Mouse (Mus musculus): ENCODE measurements around the gene Mettl7a3.

DNA sequence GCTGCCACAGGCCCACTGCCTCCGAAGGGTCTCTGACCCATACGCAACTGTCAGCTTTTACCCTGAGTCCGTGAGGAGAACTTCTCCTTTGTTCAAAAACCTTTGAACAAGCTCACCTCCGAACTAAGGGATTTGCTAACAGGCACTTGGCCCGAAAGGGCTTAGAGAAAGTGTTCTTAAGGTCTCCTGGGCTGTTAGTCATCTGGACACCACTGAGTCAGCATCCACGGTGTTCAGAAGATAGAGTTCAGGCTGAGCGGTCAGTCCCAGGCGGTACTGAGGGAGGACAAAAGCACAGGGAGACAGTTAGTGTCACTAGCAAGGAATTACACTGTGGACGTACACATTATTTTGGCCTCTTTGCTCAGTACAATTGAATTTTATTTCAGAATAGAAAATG lies 54.2 kb downstream of the Mettl7a3 start:
- TF ChIP-seq CTCF (conservative IDR thresholded peaks at IDR 0.05 in 1 of 2, IDR thresholded peaks at IDR 0.05 in 1 of 2; ENCODE audit: low read depth in 2 of 2, low read length in 2 of 2) = no peak
- no peak for TF ChIP-seq RCOR1 (conservative IDR thresholded peaks at IDR 0.05; ENCODE audit: low read depth, low read length)
- TF ChIP-seq POLR2A (IDR thresholded peaks at IDR 0.05; ENCODE audit: low read depth, low read length) = no peak
- TF ChIP-seq MXI1 (IDR thresholded peaks at IDR 0.05; ENCODE audit: low read depth, low read length) = no peak
- TF ChIP-seq EP300 (IDR thresholded peaks at IDR 0.05; ENCODE audit: low read length) = no peak
- TF ChIP-seq CHD2 (IDR thresholded peaks at IDR 0.05; ENCODE audit: low read length) = no peak
- no peak for TF ChIP-seq ZNF384 (IDR thresholded peaks at IDR 0.05; ENCODE audit: low read depth, low read length)
- no peak for TF ChIP-seq IRF4 (IDR thresholded peaks at IDR 0.05; ENCODE audit: low read depth, low read length)
- TF ChIP-seq ZKSCAN1 (IDR thresholded peaks at IDR 0.05; ENCODE audit: borderline replicate concordance, low read depth, low read length) = no peak
- no peak for TF ChIP-seq SMC3 (IDR thresholded peaks at IDR 0.05; ENCODE audit: low read depth, low read length)
- TF ChIP-seq E2F4 (IDR thresholded peaks at IDR 0.05; ENCODE audit: insufficient replicate concordance, low read depth, low read length) = no peak

Data from CH12.LX (cell line).